Mouse (Mus musculus) brain, embryonic 14.5 days (tissue): ENCODE measurements at regions not wholly inside any gene's neighbourhood (a gene's known extent, or its start where the extent isn't known, plus 50 kb on each side); places are given as distances from the start of the nearest gene placed in this dataset.

Experiments used
- CTCF ChIP-seq: fragments of 200-500 bp; IDR thresholded peaks from 2 replicates; pipeline ENCODE4 v1.5.1; 2012; ENCODE audit warnings: inconsistent platforms, mild to moderate bottlenecking, moderate library complexity, borderline replicate concordance; ENCODE audit not compliant: insufficient read depth, insufficient read length; ENCODE audit errors: extremely low read depth
- POLR2A ChIP-seq: fragments of 200-500 bp; IDR thresholded peaks from 2 replicates; pipeline ENCODE4 v1.6.1; 2012; ENCODE audit warnings: mild to moderate bottlenecking, inconsistent platforms, borderline replicate concordance; ENCODE audit not compliant: poor library complexity, insufficient read depth, insufficient read length, severe bottlenecking; ENCODE audit errors: extremely low read depth

DNA sequence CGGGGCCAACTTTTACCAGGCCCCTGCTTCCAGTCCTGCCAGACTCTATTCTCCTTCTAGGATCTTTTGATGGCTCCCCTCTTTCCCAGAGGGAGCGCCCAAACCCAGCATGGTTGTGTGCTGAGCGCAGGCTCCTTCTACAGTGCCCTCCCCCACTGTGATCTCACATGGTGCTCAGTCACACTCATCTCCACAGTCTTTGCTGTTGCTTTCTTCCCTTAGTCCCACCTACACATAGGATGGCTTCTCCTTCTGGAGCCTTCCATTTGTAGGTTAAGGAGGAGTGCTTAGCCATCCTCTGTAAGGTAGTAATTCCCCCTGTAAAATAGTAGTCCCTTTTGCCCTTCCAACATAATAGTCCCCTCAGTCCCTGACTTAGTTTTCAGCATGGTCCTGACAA is 222.2 kb upstream of the Zfp64 start:
- no peak for TF ChIP-seq CTCF
- TF ChIP-seq POLR2A: no peak
